Mouse (Mus musculus): ENCODE measurements around the gene Pold4. TPM values are rescaled to one million over a fixed set of nuclear protein-coding genes. Genes with fewer than 3 reads are reported as not detected.

Gene Pold4
- 67.0 and 146 TPM in 2 replicates for polyA plus RNA-seq (2012; rRNA removed; ENCODE audit: low replicate concordance)

DNA sequence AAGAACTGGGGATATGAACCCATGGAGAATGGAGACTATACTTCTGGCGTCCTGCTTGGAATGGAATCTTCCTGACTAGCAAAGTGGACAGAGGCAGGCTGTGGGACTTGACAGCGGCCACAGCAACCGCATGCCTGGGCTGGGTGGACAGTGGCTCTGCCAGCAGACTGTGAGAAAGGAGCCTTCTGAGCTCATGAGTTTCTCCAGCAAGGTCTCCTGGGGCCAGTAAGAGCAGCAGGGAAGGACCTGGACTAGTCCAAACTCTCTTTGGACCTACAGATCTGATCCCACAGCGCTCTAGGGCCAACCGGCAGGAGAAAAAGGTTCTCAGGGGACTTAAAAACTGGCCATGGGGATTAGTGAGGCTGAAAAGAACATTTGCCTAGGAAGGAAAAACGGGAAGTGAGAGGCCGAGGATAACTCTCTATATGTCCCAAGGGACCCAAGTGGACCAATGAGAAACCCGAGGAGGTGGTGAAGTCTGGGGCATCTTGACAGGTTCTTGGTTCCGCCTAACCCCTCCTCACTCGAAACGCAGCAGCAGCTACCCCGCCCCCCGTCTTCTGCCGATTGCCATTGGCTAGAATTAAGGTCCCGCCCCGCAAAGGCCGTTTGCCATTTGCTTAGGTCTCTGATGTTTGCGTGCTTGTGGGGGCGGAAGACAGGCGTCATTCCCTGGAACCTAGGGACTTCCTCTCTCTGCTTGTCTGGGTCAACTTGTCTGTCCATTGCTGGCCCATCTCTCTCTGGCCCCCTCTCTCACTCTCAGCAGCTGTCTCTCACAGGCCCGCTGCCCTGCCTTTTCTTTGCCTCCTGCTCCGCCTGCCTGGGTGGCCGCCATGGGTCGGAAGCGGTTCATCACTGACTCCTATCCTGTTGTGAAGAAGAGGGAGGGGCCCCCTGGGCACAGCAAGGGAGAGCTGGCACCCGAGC lies at the start of gene Pold4:
TSS of gene Pold4 (plus strand) at position 647 of the 933 bp plus-strand sequence.

DNA sequence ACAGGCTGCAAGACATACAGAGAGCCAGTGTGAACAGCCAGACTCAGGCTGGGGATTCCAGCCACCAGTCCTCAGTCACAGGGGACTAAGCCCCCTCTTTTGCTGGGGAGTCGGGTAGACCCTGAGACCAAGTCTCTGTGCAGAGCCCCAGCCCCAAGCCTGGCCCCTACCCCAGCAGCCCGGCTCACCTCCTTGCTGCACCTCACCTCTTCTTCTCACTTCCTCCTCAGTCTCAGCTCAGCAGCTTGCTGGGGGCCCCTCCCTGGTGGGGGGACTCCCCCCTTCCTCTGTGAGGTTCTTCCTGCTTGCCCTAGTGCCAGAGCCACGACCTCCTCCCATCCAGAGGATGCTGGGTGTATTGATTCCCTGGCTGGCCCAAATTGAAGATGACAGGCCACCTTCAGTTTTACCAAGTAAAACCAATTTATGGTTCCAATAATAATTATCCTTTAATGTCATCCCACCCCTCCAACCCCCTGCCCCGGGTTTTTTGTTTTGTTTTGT lies 40.8 kb upstream of the Pold4 start, which contains the start of gene Tbc1d10c:
TSS of gene Tbc1d10c (minus strand) at position 454 of the 504 bp plus-strand sequence.

DNA sequence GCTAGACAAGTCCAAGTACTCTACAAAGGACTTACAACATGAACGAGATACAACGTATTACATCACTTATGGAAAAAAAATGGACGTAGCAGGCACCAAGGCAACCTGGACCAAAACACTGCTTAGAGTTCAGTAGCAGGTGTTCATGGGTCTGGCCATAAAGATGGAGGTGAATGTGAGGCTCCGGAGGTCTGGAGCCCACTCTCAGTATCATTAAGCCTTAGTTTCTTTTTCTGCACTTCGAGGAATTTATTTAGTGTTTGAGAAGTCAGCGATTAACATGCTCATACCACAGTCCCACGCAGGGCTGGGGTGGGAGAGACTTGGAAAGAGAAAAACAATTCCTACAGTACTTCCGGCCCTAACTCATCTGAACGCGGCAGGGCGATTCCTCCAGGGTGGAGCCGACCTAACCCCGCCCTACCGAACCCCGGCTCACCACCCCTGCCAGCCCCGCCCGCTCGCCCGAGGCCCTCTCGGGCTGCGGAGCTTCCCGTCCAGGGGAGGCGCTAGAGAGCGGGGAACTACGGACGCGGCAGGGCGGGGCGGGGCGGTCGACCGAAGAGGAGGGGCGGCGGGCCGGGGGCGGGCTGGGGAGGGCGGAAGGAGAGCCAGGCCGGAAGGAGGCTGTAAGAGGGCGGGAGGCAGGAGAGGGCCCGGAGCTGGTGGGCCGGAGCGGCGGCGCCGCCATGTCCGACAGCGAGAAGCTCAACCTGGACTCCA lies 40.0 kb upstream of the Pold4 start, which contains the start of gene Ppp1ca:
TSS of gene Ppp1ca (plus strand) at position 538 of the 723 bp plus-strand sequence.

DNA sequence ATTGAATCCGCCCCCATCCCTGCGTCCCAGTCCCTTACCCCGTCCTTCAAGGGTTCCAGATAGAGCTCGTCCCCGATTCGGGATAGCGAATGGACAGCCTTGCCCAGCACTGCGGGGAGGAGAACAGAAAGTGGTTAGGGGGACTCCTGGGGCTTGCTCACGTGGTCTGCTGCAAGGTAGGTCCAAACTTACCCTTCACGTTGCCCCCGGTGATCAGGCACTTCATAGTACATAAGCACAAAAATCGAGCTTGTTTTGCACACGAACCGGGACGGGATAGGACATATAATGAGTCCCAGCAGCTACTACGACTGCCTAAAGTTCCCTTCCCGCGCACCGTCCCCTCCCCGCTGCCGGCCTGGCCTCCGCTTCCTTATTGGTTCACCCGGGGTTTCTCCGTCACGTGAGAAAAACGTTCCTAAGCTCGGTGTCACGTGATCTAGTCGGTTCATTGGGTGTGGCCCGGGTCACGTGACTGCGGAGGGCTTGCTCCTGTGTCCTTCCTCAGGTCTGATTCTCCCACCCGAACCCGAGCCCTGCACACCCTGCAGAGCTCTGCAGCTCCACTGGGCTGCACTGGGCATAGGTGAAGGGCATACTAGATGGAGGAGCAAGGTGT lies 30.3 kb upstream of the Pold4 start, which contains the start of gene Rad9a:
TSS of gene Rad9a (minus strand) at position 372 of the 619 bp plus-strand sequence.

DNA sequence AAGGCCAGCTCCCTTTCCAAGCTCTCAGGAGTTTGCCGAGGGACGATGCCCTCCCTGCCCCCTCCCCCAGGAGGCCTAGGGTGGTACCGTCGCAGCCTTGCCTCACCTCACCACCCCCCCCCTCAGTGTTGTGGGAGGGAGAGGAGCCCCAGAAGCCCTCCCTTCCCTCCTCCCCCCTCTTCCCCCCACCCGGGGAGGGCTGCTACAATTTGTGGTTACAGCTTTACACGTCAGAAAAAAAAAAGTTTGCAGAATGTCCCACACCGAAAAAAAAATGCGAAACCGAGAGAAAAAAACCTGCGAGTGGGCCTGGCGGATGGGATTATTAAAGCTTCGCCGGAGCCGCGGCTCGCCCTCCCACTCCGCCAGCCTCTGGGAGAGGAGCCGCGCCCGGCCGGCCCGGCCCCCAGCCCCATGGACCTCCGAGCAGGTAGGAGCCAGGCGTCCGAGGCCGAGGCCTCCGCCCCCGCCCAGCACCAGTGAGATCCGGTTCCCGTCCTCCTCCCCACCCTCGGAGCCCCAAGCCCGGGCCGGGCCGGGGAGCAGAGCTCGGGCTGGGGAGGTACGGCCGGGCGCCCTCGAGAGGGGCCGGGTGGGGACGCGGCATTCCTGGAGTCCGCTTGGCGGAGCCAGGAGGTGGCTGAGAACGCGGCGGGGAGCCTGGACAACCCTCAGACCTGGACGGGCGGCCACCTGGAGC lies 17.5 kb upstream of the Pold4 start, which contains the start of the genes Clcf1 and AC109138.7:
TSS of gene Clcf1 (plus strand) at position 168 of the 700 bp plus-strand sequence.
TSS of gene AC109138.7 (plus strand) at position 287 of the 700 bp plus-strand sequence.

DNA sequence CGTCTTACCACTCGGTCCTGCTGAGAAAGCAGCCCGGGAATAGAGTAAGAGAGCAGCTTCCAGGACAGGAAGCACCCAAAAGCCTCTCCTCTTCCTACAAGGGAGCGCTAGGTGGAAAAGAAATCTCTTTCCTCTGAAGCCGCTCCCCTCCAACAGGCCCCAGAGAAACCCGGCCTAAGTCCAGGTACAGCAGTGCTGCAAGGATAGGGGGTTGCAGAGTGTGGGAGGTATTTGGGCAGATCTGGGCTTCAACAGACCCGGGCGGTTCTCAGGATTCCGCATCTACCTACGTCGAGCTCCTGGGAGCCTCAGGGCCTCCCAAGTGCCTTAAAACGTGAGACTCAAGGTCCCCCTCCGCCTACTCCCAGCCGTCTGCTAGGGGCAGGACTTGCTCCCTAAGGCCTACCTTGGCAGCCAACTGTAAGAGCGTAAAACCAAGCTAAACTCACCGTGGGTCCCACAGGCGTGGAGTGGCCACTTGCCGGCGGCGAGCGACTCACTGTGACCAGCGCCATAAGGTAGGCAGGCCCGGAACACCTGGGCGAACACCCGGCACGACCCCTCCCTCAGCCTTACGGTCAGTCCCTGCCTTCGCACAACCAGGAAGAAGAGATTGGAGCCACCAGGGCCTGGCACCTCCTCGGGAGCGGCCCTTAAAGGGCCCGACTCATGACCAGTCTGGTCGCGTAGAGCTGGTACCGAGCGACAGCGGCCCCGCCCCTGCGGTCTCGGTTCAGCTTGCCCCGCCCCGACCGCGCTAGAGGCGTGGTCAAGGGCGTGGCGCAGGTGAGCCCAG lies 37.1 kb downstream of the Pold4 start, which contains the start of gene Ssh3:
TSS of gene Ssh3 (minus strand) at position 615 of the 796 bp plus-strand sequence.

DNA sequence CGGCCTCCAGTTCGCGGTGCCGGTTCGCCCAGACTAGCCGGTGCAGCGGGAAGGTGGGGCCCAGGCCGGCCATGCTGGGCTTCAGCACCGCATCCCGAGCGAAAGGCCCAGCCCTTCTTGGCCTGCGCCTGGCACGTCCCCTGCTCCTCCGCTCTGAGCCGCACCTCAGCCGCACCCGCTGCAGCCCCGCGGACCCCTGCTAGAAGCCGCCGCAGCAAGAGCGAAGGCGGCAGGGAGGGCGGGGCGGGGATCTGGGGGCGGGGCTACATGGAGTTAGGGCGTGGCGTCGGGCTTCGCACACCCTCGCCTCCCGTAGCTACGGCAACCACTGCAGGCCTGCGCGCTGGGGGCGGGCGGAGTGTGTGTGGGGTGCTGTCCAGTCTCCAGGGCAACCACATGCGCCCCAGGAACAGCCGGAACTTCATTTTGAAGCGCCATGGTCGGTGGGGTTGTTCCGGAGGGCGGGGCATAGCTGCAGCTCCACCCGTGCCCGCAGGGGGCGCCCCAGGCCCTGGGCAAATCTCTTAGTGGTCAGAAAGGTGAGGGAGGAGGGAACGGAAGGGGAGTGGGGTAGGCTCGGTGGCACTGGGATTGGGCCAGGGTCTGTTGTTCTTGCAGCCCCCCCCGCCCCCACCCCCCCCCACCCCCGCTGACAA lies 51.3 kb downstream of the Pold4 start, which contains the start of gene Ankrd13d:
TSS of gene Ankrd13d (minus strand) at position 240 of the 656 bp plus-strand sequence.

Other genes starting within 250 kb of the Pold4 start
- 136 and 319 TPM in 2 replicates for gene Acy3, start 245.3 kb upstream of the Pold4 start, polyA plus RNA-seq (2012; rRNA removed; ENCODE audit: low replicate concordance)
- 0.28 TPM in 1 of 2 replicates, not detected in the other for gene Tbx10, start 239.1 kb upstream of the Pold4 start, polyA plus RNA-seq (2012; rRNA removed; ENCODE audit: low replicate concordance)
- 26.8 and 33.7 TPM in 2 replicates for gene Nudt8, start 231.3 kb upstream of the Pold4 start, polyA plus RNA-seq (2012; rRNA removed; ENCODE audit: low replicate concordance)
- gene Gm49405, start 231.3 kb upstream of the Pold4 start, polyA plus RNA-seq (2012; rRNA removed; ENCODE audit: low replicate concordance): 0.97 and 1.6 TPM in 2 replicates
- 9.0 and 9.5 TPM in 2 replicates for gene Doc2g, start 228.6 kb upstream of the Pold4 start, polyA plus RNA-seq (2012; rRNA removed; ENCODE audit: low replicate concordance)
- gene Ndufv1, start 219.1 kb upstream of the Pold4 start, polyA plus RNA-seq (2012; rRNA removed; ENCODE audit: low replicate concordance): 160 and 198 TPM in 2 replicates
- 2,340 and 2,743 TPM in 2 replicates for gene Gstp1, start 193.9 kb upstream of the Pold4 start, polyA plus RNA-seq (2012; rRNA removed; ENCODE audit: low replicate concordance)
- 291 and 464 TPM in 2 replicates for gene Gstp2, start 185.9 kb upstream of the Pold4 start, polyA plus RNA-seq (2012; rRNA removed; ENCODE audit: low replicate concordance)
- 13.8 and 20.0 TPM in 2 replicates for gene Gstp3, start 172.3 kb upstream of the Pold4 start, polyA plus RNA-seq (2012; rRNA removed; ENCODE audit: low replicate concordance)
- 9.6 TPM in 1 of 2 replicates, not detected in the other for gene Cabp2, start 150.3 kb upstream of the Pold4 start, polyA plus RNA-seq (2012; rRNA removed; ENCODE audit: low replicate concordance)
- gene Cdk2ap2, start 134.7 kb upstream of the Pold4 start, polyA plus RNA-seq (2012; rRNA removed; ENCODE audit: low replicate concordance): 348 and 507 TPM in 2 replicates
- gene Pitpnm1, start 131.9 kb upstream of the Pold4 start, polyA plus RNA-seq (2012; rRNA removed; ENCODE audit: low replicate concordance): 152 and 179 TPM in 2 replicates
- gene Aip, start 106.0 kb upstream of the Pold4 start, polyA plus RNA-seq (2012; rRNA removed; ENCODE audit: low replicate concordance): 38.1 and 59.6 TPM in 2 replicates
- gene Gpr152, start 92.1 kb upstream of the Pold4 start, polyA plus RNA-seq (2012; rRNA removed; ENCODE audit: low replicate concordance): 0.04 TPM in 1 of 2 replicates, not detected in the other
- 0.22 and 0.57 TPM in 2 replicates for gene Cabp4, start 87.9 kb upstream of the Pold4 start, polyA plus RNA-seq (2012; rRNA removed; ENCODE audit: low replicate concordance)
- gene Coro1b, start 83.3 kb upstream of the Pold4 start, polyA plus RNA-seq (2012; rRNA removed; ENCODE audit: low replicate concordance): 265 and 317 TPM in 2 replicates
- gene Ptprcap, start 78.3 kb upstream of the Pold4 start, polyA plus RNA-seq (2012; rRNA removed; ENCODE audit: low replicate concordance): 94.5 and 168 TPM in 2 replicates
- 49.5 and 55.8 TPM in 2 replicates for gene Rps6kb2, start 68.5 kb upstream of the Pold4 start, polyA plus RNA-seq (2012; rRNA removed; ENCODE audit: low replicate concordance)
- 1.9 and 3.4 TPM in 2 replicates for gene Carns1, start 56.4 kb upstream of the Pold4 start, polyA plus RNA-seq (2012; rRNA removed; ENCODE audit: low replicate concordance)
- gene Tbc1d10c, start 40.6 kb upstream of the Pold4 start, polyA plus RNA-seq (2012; rRNA removed; ENCODE audit: low replicate concordance): 8.6 and 23.0 TPM in 2 replicates
- 237 and 257 TPM in 2 replicates for gene Ppp1ca, start 39.8 kb upstream of the Pold4 start, polyA plus RNA-seq (2012; rRNA removed; ENCODE audit: low replicate concordance)
- gene Rad9a, start 30.2 kb upstream of the Pold4 start, polyA plus RNA-seq (2012; rRNA removed; ENCODE audit: low replicate concordance): 12.2 and 12.9 TPM in 2 replicates
- 6.8 and 12.7 TPM in 2 replicates for gene Clcf1, start 17.7 kb upstream of the Pold4 start, polyA plus RNA-seq (2012; rRNA removed; ENCODE audit: low replicate concordance)
- gene AC109138.7, start 17.5 kb upstream of the Pold4 start, polyA plus RNA-seq (2012; rRNA removed; ENCODE audit: low replicate concordance): not detected in 2 replicates
- 70.2 and 100 TPM in 2 replicates for gene Ssh3, start 37.3 kb downstream of the Pold4 start, polyA plus RNA-seq (2012; rRNA removed; ENCODE audit: low replicate concordance)
- 0.83 and 3.0 TPM in 2 replicates for gene Ankrd13d, start 51.2 kb downstream of the Pold4 start, polyA plus RNA-seq (2012; rRNA removed; ENCODE audit: low replicate concordance)
- gene Grk2, start 74.3 kb downstream of the Pold4 start, polyA plus RNA-seq (2012; rRNA removed; ENCODE audit: low replicate concordance): 75.3 and 106 TPM in 2 replicates
- 46.8 and 50.4 TPM in 2 replicates for gene Kdm2a, start 166.4 kb downstream of the Pold4 start, polyA plus RNA-seq (2012; rRNA removed; ENCODE audit: low replicate concordance)
- gene Rhod, start 207.5 kb downstream of the Pold4 start, polyA plus RNA-seq (2012; rRNA removed; ENCODE audit: low replicate concordance): 27.7 and 141 TPM in 2 replicates
- 2.9 and 15.8 TPM in 2 replicates for gene Syt12, start 245.5 kb downstream of the Pold4 start, polyA plus RNA-seq (2012; rRNA removed; ENCODE audit: low replicate concordance)